Mouse (Mus musculus) liver, adult 2 months (tissue): ENCODE results near the gene Dlg2.

Source experiments
- CTCF ChIP-seq: fragments of 200-500 bp; IDR thresholded peaks from 2 replicates; pipeline ENCODE4 v1.5.1; 2011; ENCODE audit warnings: low read depth, low read length, control low read depth
- POLR2A ChIP-seq: fragments of 200-500 bp; IDR thresholded peaks from 2 replicates; pipeline ENCODE4 v1.6.1; 2011; ENCODE audit warnings: low read length, control low read depth; ENCODE audit not compliant: insufficient read depth; ENCODE audit errors: extremely low read depth

- no peak for TF ChIP-seq POLR2A
- TF ChIP-seq CTCF, result no peak
Observed at GRCm38 (mm10) chr7:91943224-91943623, 1466.8 kb downstream of the Dlg2 start.
